8 mouse cellular contexts compared by ENCODE assay signal in genomic region chr1:165460360-165460800, GRCm38 (mm10). TPM values are rescaled to one million over a fixed set of nuclear protein-coding genes. Genes with fewer than 3 reads are reported as not detected.
DNase-seq lines count a peak whose midpoint lies in the region; ATAC-seq and TF ChIP-seq lines count a peak whose summit lies in the region.

TSS of gene Dcaf6 (minus strand) at chr1:165460475.
TSS of gene Mpc2 (plus strand) at chr1:165460637.

- H3K4me2 ChIP-seq in heart, embryonic 15.5 days, result peak within 1 kb of the TSS; percentile 82
- H3K4me2 ChIP-seq in liver, embryonic 14.5 days (ENCODE audit: low read depth), result peak within 1 kb of the TSS; percentile 88
- peak within 1 kb of the TSS; percentile 90 for H3K4me2 ChIP-seq in neural tube, embryonic 11.5 days (ENCODE audit: low read depth)
- H3K4me2 ChIP-seq in stomach, postnatal 0 days (replicated peaks; ENCODE audit: low read depth), result peak within 1 kb of the TSS; percentile 77

- peak; percentile 54 for TF ChIP-seq CTCF in liver, embryonic 14.5 days (IDR thresholded peaks at IDR 0.05; ENCODE audit: low read depth)
- peak; percentile 68 for TF ChIP-seq CTCF in stomach, postnatal 0 days (IDR thresholded peaks at IDR 0.05; ENCODE audit: low read depth)

- TF ChIP-seq EP300 in liver, embryonic 14.5 days (IDR thresholded peaks at IDR 0.05; ENCODE audit: low read depth), result peak; percentile 66
- TF ChIP-seq EP300 in stomach, postnatal 0 days (optimal IDR thresholded peaks at IDR 0.05), result peak; percentile 98

- H3K4me3 ChIP-seq in forebrain, embryonic 10.5 days, result peak within 1 kb of the TSS; percentile 94
- peak within 1 kb of the TSS; percentile 96 for H3K4me3 ChIP-seq in heart, embryonic 15.5 days
- peak within 1 kb of the TSS; percentile 95 to 99 for H3K4me3 ChIP-seq in liver, embryonic 14.5 days (ENCODE audit: insufficient read depth in 1 of 2, low read depth in 2 of 2, low read length in 2 of 2)
- peak within 1 kb of the TSS; percentile 83 for H3K4me3 ChIP-seq in neural tube, embryonic 11.5 days (ENCODE audit: low read depth, low read length)
- peak within 1 kb of the TSS; percentile 84 for H3K4me3 ChIP-seq in stomach, postnatal 0 days (ENCODE audit: low read depth, low read length)

- no peaks in the 10 kb centered on the region for H3K36me3 ChIP-seq in forebrain, embryonic 10.5 days (replicated peaks)
- no peaks in the 10 kb centered on the region for H3K36me3 ChIP-seq in heart, embryonic 15.5 days
- H3K36me3 ChIP-seq in liver, embryonic 14.5 days (replicated peaks; ENCODE audit: control insufficient read depth, insufficient read depth, low read depth), result no peaks in the 10 kb centered on the region
- no peaks in the 10 kb centered on the region for H3K36me3 ChIP-seq in neural tube, embryonic 11.5 days (ENCODE audit: control insufficient read depth, insufficient read depth, low read length)
- H3K36me3 ChIP-seq in stomach, postnatal 0 days (ENCODE audit: control insufficient read depth, insufficient read depth, low read length), result no peaks in the 10 kb centered on the region

- H3K4me1 ChIP-seq in forebrain, embryonic 10.5 days, result peaks cover 18% of the 10 kb centered on the region
- peaks cover 11% of the 10 kb centered on the region for H3K4me1 ChIP-seq in heart, embryonic 15.5 days (replicated peaks)
- peaks cover 8 to 9% of the 10 kb centered on the region in 2 experiments; a peak in 3 of 4 replicates for H3K4me1 ChIP-seq in liver, embryonic 14.5 days (replicated peaks; ENCODE audit: control insufficient read depth in 2 of 2, insufficient read depth in 2 of 2, low read length in 1 of 2)
- peaks cover 8% of the 10 kb centered on the region for H3K4me1 ChIP-seq in neural tube, embryonic 11.5 days (ENCODE audit: control insufficient read depth, insufficient read depth, low read length)
- H3K4me1 ChIP-seq in stomach, postnatal 0 days (replicated peaks; ENCODE audit: control insufficient read depth, insufficient read depth), result no peaks in the 10 kb centered on the region

- under 1% methylated on average over 35 of the region's 37 CpGs for WGBS in forebrain, embryonic 10.5 days
- under 1% methylated on average over 23 of the region's 37 CpGs for WGBS in heart, embryonic 15.5 days
- under 1% methylated on average over 37 of the region's 37 CpGs for WGBS in liver, embryonic 14.5 days (ENCODE audit: insufficient replicate concordance)
- 0% methylated on average over 22 of the region's 37 CpGs for WGBS in neural tube, embryonic 11.5 days
- 0% methylated on average over 20 of the region's 37 CpGs for WGBS in stomach, postnatal 0 days

- DNase-seq in CD8-positive naive resting alpha-beta T cell, adult 2 months (ENCODE audit: low read depth in 2 of 2, low spot score in 2 of 2), result peak; percentile 100
- peak; percentile 96 for DNase-seq in c-Kit-positive CD71-negative TER-119-negative erythroid progenitor cells, embryonic 14.5 days (ENCODE audit: low read depth)
- peak; percentile 99 for DNase-seq in forebrain, embryonic 10.5 days (ENCODE audit: extremely low spot score, low spot score)
- DNase-seq in kidney, postnatal 25 days, result peak; percentile 99
- peak; percentile 94 to 95 (median 95) for DNase-seq in liver, embryonic 14.5 days (ENCODE audit: low read depth in 3 of 3, low spot score in 3 of 3)
- peak; percentile 99 for DNase-seq in neural tube, embryonic 11.5 days (ENCODE audit: low spot score)
- peak; percentile 100 for DNase-seq in stomach, postnatal 0 days (ENCODE audit: low spot score)

- peak; percentile 89 for ATAC-seq in heart, embryonic 15.5 days (replicated peaks; ENCODE audit: insufficient number of reproducible peaks, insufficient read depth, low FRiP score, low read depth)
- peak; percentile 81 for ATAC-seq in liver, embryonic 14.5 days (ENCODE audit: insufficient read depth)
- peak; percentile 91 for ATAC-seq in neural tube, embryonic 11.5 days (ENCODE audit: insufficient read depth, low FRiP score, low TSS enrichment)
- peak; percentile 95 for ATAC-seq in stomach, postnatal 0 days (ENCODE audit: low FRiP score, low TSS enrichment)

- no peaks in the 10 kb centered on the region for H3K9me3 ChIP-seq in forebrain, embryonic 10.5 days
- no peaks in the 10 kb centered on the region for H3K9me3 ChIP-seq in heart, embryonic 15.5 days (replicated peaks)
- no peaks in the 10 kb centered on the region for H3K9me3 ChIP-seq in liver, embryonic 14.5 days (ENCODE audit: control insufficient read depth, low read length)
- no peaks in the 10 kb centered on the region for H3K9me3 ChIP-seq in neural tube, embryonic 11.5 days (ENCODE audit: control insufficient read depth, low read length)
- no peaks in the 10 kb centered on the region for H3K9me3 ChIP-seq in stomach, postnatal 0 days (ENCODE audit: control insufficient read depth, low read length)

- H3K27ac ChIP-seq in forebrain, embryonic 10.5 days, result peak within 1 kb of the TSS; percentile 92
- peak within 1 kb of the TSS; percentile 95 for H3K27ac ChIP-seq in heart, embryonic 15.5 days
- peak within 1 kb of the TSS; percentile 97 for H3K27ac ChIP-seq in liver, embryonic 14.5 days
- H3K27ac ChIP-seq in neural tube, embryonic 11.5 days (ENCODE audit: low read depth, low read length), result peak within 1 kb of the TSS; percentile 85
- peak within 1 kb of the TSS; percentile 97 for H3K27ac ChIP-seq in stomach, postnatal 0 days (replicated peaks)

- H3K9ac ChIP-seq in heart, embryonic 15.5 days, result peak within 1 kb of the TSS; percentile 91
- peak within 1 kb of the TSS; percentile 99 for H3K9ac ChIP-seq in liver, embryonic 14.5 days (replicated peaks)
- H3K9ac ChIP-seq in neural tube, embryonic 11.5 days (ENCODE audit: low read length), result peak within 1 kb of the TSS; percentile 79
- peak within 1 kb of the TSS; percentile 90 for H3K9ac ChIP-seq in stomach, postnatal 0 days (ENCODE audit: low read length)

- no peaks in the 10 kb centered on the region for H3K27me3 ChIP-seq in forebrain, embryonic 10.5 days (ENCODE audit: poor library complexity, severe bottlenecking)
- no peaks in the 10 kb centered on the region for H3K27me3 ChIP-seq in heart, embryonic 15.5 days
- no peaks in the 10 kb centered on the region for H3K27me3 ChIP-seq in liver, embryonic 14.5 days (ENCODE audit: control insufficient read depth, insufficient read depth, low read length)
- no peaks in the 10 kb centered on the region for H3K27me3 ChIP-seq in neural tube, embryonic 11.5 days (ENCODE audit: control insufficient read depth, insufficient read depth, low read length)
- no peaks in the 10 kb centered on the region for H3K27me3 ChIP-seq in stomach, postnatal 0 days (ENCODE audit: control insufficient read depth, insufficient read depth, low read length)

RNA-seq across cellular contexts. Expression of gene Dcaf6, which starts in this region (rescaled TPM):
- polyA plus RNA-seq in forebrain, embryonic 10.5 days (2016; fragmentation: Nextera tagmentation; extraction: Ambion mirVana), result 5.8 and 6.5 TPM in 2 replicates
- polyA plus RNA-seq in heart, embryonic 15.5 days (2015; fragmentation: Nextera tagmentation; extraction: Ambion mirVana), result 19.3 and 20.1 TPM in 2 replicates
- polyA plus RNA-seq in liver, embryonic 14.5 days (2012; rRNA removed), result 14.6 and 20.6 TPM in 2 replicates
- polyA plus RNA-seq in liver, embryonic 14.5 days (2014; fragmentation: Nextera tagmentation; extraction: Ambion mirVana), result 13.5 and 15.2 TPM in 2 replicates
- polyA plus RNA-seq in neural tube, embryonic 11.5 days (2014; fragmentation: Nextera tagmentation; extraction: Ambion mirVana), result 8.8 and 9.0 TPM in 2 replicates
- polyA plus RNA-seq in stomach, postnatal 0 days (2015; fragmentation: Nextera tagmentation; extraction: Ambion mirVana), result 9.4 and 9.6 TPM in 2 replicates

RNA-seq across cellular contexts. Expression of gene Mpc2, which starts in this region (rescaled TPM):
- polyA plus RNA-seq in forebrain, embryonic 10.5 days (2016; fragmentation: Nextera tagmentation; extraction: Ambion mirVana), result 79.7 and 90.0 TPM in 2 replicates
- polyA plus RNA-seq in heart, embryonic 15.5 days (2015; fragmentation: Nextera tagmentation; extraction: Ambion mirVana), result 234 and 371 TPM in 2 replicates
- polyA plus RNA-seq in liver, embryonic 14.5 days (2012; rRNA removed), result 46.7 and 65.2 TPM in 2 replicates
- polyA plus RNA-seq in liver, embryonic 14.5 days (2014; fragmentation: Nextera tagmentation; extraction: Ambion mirVana), result 270 and 275 TPM in 2 replicates
- polyA plus RNA-seq in neural tube, embryonic 11.5 days (2014; fragmentation: Nextera tagmentation; extraction: Ambion mirVana), result 113 and 114 TPM in 2 replicates
- polyA plus RNA-seq in stomach, postnatal 0 days (2015; fragmentation: Nextera tagmentation; extraction: Ambion mirVana), result 218 and 228 TPM in 2 replicates

Comparison
In these comparisons a context has a peak if more than half of its experiments do, and no peak if none do; other contexts are left out.
1. Peak in every context shown above with its lines: DNase-seq, ATAC-seq, H3K4me3 ChIP-seq and H3K27ac ChIP-seq.